Mouse (Mus musculus): Measurements from ENCODE around the gene Pitpnm3.

Pitpnm3 gene

GRCm38 (mm10) chr11:72022827-72023226 is 112.8 kb downstream of the Pitpnm3 start:
- DNase-seq (ENCODE audit: low read depth, low spot score) = no peak

- DNase-seq (ENCODE audit: low read depth, low spot score) = no peak
These were observed 114.6 kb downstream of the Pitpnm3 start for GRCm38 (mm10) chr11:72021015-72021414.

GRCm38 (mm10) chr11:72017253-72017601 is 118.4 kb downstream of the Pitpnm3 start:
- DNase-seq (ENCODE audit: low read depth, low spot score) = no peak

- no peak for DNase-seq (ENCODE audit: low read depth, low spot score)
These were observed 118.9 kb downstream of the Pitpnm3 start for GRCm38 (mm10) chr11:72016518-72017252.

- no peak for DNase-seq (ENCODE audit: low read depth, low spot score)
These were observed 120.9 kb downstream of the Pitpnm3 start for GRCm38 (mm10) chr11:72014674-72015073.

GRCm38 (mm10) chr11:72011955-72012354 is 123.6 kb downstream of the Pitpnm3 start:
- DNase-seq (ENCODE audit: low read depth, low spot score) = no peak

GRCm38 (mm10) chr11:72010940-72011722 is 124.4 kb downstream of the Pitpnm3 start:
- DNase-seq (ENCODE audit: low read depth, low spot score) = no peak

- no peak for DNase-seq (ENCODE audit: low read depth, low spot score)
These were observed 125.2 kb downstream of the Pitpnm3 start for GRCm38 (mm10) chr11:72010367-72010766.

GRCm38 (mm10) chr11:72005547-72005946 is 130.0 kb downstream of the Pitpnm3 start:
- no peak for DNase-seq (ENCODE audit: low read depth, low spot score)

GRCm38 (mm10) chr11:72003171-72003570 is 132.4 kb downstream of the Pitpnm3 start:
- DNase-seq (ENCODE audit: low read depth, low spot score) = no peak

GRCm38 (mm10) chr11:72002138-72002853 is 133.3 kb downstream of the Pitpnm3 start:
- peak; percentile 60 for DNase-seq (ENCODE audit: low read depth, low spot score)

- DNase-seq (ENCODE audit: low read depth, low spot score) = no peak
These were observed 135.4 kb downstream of the Pitpnm3 start for GRCm38 (mm10) chr11:72000194-72000593.

Data from R1 (cell line).